Mouse (Mus musculus): ENCODE data around the gene AC124108.1. TPM values are rescaled to one million over a fixed set of nuclear protein-coding genes. Genes with fewer than 3 reads are reported as not detected.

The AC124108.1 gene
- 0.07 and 0.13 TPM in 2 replicates for polyA plus RNA-seq (2015; fragmentation: Nextera tagmentation; extraction: Ambion mirVana)

DNA sequence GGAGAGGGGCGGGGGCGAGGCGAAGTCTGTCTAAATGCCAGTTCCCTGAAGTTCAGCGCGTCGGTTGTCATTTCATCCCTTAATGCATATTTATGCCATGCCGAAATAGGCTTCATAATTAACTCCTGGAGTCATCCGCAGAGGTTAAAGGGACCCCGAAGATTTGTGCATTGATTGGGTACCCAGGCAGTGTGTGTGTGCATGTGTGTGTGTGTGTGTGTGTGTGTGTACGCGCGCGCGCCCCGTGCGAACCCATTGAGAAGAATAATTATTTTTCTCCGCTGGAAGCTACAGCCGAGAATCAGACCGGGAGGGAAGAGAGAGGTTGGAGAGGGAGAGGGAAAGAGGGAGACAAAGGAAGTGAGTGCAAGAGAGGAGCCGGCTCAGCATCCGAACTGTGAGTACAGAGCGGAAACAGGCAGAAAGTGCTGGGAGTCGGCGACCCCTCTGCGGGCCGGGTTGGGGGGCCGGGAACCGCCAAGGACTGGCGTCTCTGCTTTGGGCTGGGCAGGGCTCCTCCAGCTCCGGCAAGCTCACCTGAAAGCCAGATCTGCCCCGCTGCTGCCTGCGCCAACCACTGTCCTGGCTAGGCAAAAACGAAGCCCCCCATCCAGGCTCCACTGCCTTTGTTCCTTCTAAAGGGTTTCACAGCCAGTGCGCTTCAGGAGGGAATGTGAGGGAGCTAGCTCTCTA is at the start of gene AC124108.1, which contains the start of gene Lemd1:
TSS of gene AC124108.1 (plus strand) at position 365 of the 693 bp plus-strand sequence.
TSS of gene Lemd1 (plus strand) at position 339 of the 693 bp plus-strand sequence.
- WGBS, result under 1% methylated on average over 34 of the region's 34 CpGs
- Histone ChIP-seq H3K27ac (no peak within 1 kb of the TSS), H3K9me3 (replicated peaks; ENCODE audit: low read length) (no peaks in the 10 kb centered on the region), H3K4me1 (replicated peaks; ENCODE audit: insufficient read depth, low read length) (peaks cover 7% of the 10 kb centered on the region; the same call in 1 of the 2 replicates), H3K27me3 (ENCODE audit: insufficient read depth, low read length) (peaks cover 34% of the 10 kb centered on the region; the same call in 1 of the 2 replicates), H3K4me2 (ENCODE audit: low read length) (peak within 1 kb of the TSS; percentile 98), H3K4me3 (replicated peaks; ENCODE audit: low read depth, low read length) (peak within 1 kb of the TSS; percentile 52), H3K9ac (ENCODE audit: low read depth, low read length) (peak within 1 kb of the TSS; percentile 50), H3K36me3 (ENCODE audit: insufficient read depth, low read length) (no peaks in the 10 kb centered on the region)
- peak; percentile 27 for DNase-seq (ENCODE audit: low spot score)
- no peak for TF ChIP-seq CTCF (IDR thresholded peaks at IDR 0.05; ENCODE audit: low read depth)
- no peak for ATAC-seq (replicated peaks; ENCODE audit: low FRiP score, low read depth)

DNA sequence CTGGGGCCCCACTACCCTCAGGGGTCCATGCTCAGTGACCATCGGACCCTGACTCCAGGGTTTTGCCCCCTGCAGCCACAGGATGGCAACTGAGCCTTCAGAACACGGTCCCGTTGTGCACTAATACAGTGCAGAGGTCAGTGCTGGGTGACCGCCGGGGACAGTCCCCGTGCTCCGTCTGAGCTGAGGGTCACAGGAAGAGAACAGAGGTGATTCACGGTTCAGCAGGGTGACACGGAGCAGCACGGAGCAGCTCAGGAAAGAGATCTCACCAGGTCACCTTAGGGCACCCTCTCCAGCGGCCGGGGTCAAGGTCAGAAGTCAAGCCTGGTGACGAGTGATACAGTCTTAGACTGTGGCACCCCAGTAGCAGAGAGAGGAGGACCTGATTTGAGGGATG is 49.5 kb upstream of the AC124108.1 start:
- Histone ChIP-seq H3K4me1 (replicated peaks; ENCODE audit: insufficient read depth, low read length) (peaks cover 15% of the 10 kb centered on the region; the same call in 1 of the 2 replicates), H3K27me3 (ENCODE audit: insufficient read depth, low read length) (no peaks in the 10 kb centered on the region), H3K9ac (ENCODE audit: low read depth, low read length) (no peak overlapping the region), H3K4me2 (ENCODE audit: low read length) (no peak overlapping the region), H3K4me3 (replicated peaks; ENCODE audit: low read depth, low read length) (no peak overlapping the region), H3K36me3 (ENCODE audit: insufficient read depth, low read length) (no peaks in the 10 kb centered on the region), H3K9me3 (replicated peaks; ENCODE audit: low read length) (no peaks in the 10 kb centered on the region), H3K27ac (no peak overlapping the region)
- no peak for DNase-seq (ENCODE audit: low spot score)
- TF ChIP-seq CTCF (IDR thresholded peaks at IDR 0.05; ENCODE audit: low read depth), result no peak
- no peak for ATAC-seq (replicated peaks; ENCODE audit: low FRiP score, low read depth)
- WGBS, result 28% methylated on average over 13 of the region's 13 CpGs

DNA sequence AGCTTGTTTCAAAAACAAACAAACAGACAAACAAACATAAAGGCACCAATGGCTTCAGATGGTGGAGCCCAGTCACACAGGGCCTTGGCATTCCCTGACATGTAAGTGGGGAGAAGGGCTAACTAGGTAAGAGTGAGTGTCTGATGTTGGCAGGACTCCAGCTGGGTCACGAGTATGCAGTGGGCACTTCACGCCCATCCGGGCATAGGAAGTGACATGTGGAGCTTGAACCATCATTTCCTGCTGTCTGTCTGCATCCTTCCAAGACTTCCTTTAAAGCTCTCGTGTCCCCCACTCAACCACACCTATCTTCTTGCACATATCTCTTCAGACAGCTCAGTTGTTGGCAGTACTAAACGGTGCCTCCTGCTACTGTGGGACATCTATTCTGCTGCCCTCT is 48.2 kb upstream of the AC124108.1 start:
- ATAC-seq (replicated peaks; ENCODE audit: low FRiP score, low read depth) (no peak), DNase-seq (ENCODE audit: low spot score) (peak; percentile 36)
- Histone ChIP-seq H3K4me1 (replicated peaks; ENCODE audit: insufficient read depth, low read length) (peaks cover 10% of the 10 kb centered on the region; the same call in 1 of the 2 replicates), H3K27ac (no peak overlapping the region), H3K4me3 (replicated peaks; ENCODE audit: low read depth, low read length) (no peak overlapping the region), H3K9me3 (replicated peaks; ENCODE audit: low read length) (no peaks in the 10 kb centered on the region), H3K36me3 (ENCODE audit: insufficient read depth, low read length) (no peaks in the 10 kb centered on the region), H3K4me2 (ENCODE audit: low read length) (no peak overlapping the region), H3K27me3 (ENCODE audit: insufficient read depth, low read length) (no peaks in the 10 kb centered on the region), H3K9ac (ENCODE audit: low read depth, low read length) (no peak overlapping the region)
- WGBS, result 60% methylated on average over 5 of the region's 5 CpGs
- no peak for TF ChIP-seq CTCF (IDR thresholded peaks at IDR 0.05; ENCODE audit: low read depth)

DNA sequence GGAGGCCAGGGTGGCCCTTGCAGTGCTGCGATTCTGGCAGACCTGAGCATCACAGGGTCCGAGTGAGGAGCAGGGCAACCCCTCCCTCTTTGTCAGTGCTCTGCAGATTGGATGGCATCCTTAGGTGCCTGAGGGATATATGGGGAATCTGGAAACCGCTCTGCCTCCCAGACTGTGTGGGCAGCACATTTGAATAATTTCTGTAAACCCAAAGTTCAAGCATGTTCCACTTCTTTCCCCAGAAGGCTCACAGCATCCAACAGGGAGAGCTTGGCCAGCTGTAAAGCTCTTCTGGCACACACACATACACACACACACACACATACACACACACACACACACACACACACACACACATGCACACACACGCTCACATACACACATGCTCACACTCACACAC is 47.5 kb upstream of the AC124108.1 start:
- Histone ChIP-seq H3K36me3 (ENCODE audit: insufficient read depth, low read length) (no peaks in the 10 kb centered on the region), H3K9me3 (replicated peaks; ENCODE audit: low read length) (no peaks in the 10 kb centered on the region), H3K27me3 (ENCODE audit: insufficient read depth, low read length) (no peaks in the 10 kb centered on the region), H3K4me3 (replicated peaks; ENCODE audit: low read depth, low read length) (no peak overlapping the region), H3K9ac (ENCODE audit: low read depth, low read length) (no peak overlapping the region), H3K4me2 (ENCODE audit: low read length) (no peak overlapping the region), H3K27ac (no peak overlapping the region), H3K4me1 (replicated peaks; ENCODE audit: insufficient read depth, low read length) (0 out of 2 replicates have a peak, but pooled peaks cover 5% of the 10 kb centered on the region)
- no peak for ATAC-seq (replicated peaks; ENCODE audit: low FRiP score, low read depth)
- TF ChIP-seq CTCF (IDR thresholded peaks at IDR 0.05; ENCODE audit: low read depth), result no peak
- 59% methylated on average over 4 of the region's 4 CpGs for WGBS
- DNase-seq (ENCODE audit: low spot score), result no peak

DNA sequence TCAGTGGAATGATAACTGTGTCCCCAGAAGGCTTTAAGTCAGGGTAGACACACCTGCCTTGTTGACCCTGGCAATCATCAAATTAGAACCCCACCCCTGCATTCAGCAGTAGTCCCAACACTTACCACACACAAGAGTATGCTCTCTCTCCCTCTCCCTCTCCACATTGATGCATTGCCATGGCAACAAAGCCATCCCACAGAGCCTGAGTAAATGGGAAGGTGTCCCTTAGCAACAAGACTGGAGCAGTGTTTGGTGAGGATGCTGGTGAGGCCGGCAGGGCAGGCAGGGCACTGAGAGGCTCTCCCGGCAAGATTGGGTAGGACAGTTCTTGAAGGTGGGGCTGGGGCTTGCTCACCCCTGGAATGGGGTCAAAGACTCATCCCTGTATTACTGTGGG is 47.0 kb upstream of the AC124108.1 start:
- WGBS, result 42% methylated on average over 2 of the region's 2 CpGs
- no peak for ATAC-seq (replicated peaks; ENCODE audit: low FRiP score, low read depth)
- H3K27ac ChIP-seq, result no peak overlapping the region
- no peak overlapping the region for H3K4me2 ChIP-seq (ENCODE audit: low read length)
- 0 out of 2 replicates have a peak, but pooled peaks cover 5% of the 10 kb centered on the region for H3K4me1 ChIP-seq (replicated peaks; ENCODE audit: insufficient read depth, low read length)
- H3K9me3 ChIP-seq (replicated peaks; ENCODE audit: low read length), result no peaks in the 10 kb centered on the region
- H3K4me3 ChIP-seq (replicated peaks; ENCODE audit: low read depth, low read length), result no peak overlapping the region
- H3K36me3 ChIP-seq (ENCODE audit: insufficient read depth, low read length), result no peaks in the 10 kb centered on the region
- no peak for DNase-seq (ENCODE audit: low spot score)
- no peaks in the 10 kb centered on the region for H3K27me3 ChIP-seq (ENCODE audit: insufficient read depth, low read length)
- no peak overlapping the region for H3K9ac ChIP-seq (ENCODE audit: low read depth, low read length)
- TF ChIP-seq CTCF (IDR thresholded peaks at IDR 0.05; ENCODE audit: low read depth), result no peak

DNA sequence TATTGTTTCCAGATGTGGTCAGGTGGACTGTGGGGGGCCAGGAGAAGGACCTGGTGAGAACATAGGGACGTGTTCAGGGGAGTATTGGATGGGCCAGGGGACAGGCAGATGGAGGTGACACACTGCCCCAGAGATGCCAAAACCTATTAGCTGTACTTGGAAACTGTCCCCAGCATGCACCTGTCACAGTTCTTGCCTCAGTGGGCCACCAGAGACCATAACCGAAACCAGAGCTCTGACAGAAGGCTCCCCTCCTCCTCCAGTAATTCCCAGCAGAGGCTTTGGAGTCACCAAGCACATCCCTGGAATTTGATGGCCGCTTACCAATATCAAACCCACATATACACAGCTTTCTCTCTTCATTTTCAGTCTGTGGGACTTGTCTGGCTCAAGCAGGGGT is 46.4 kb upstream of the AC124108.1 start:
- no peak overlapping the region for H3K4me2 ChIP-seq (ENCODE audit: low read length)
- 81% methylated on average over 3 of the region's 3 CpGs for WGBS
- no peak overlapping the region for H3K9ac ChIP-seq (ENCODE audit: low read depth, low read length)
- no peak overlapping the region for H3K27ac ChIP-seq
- no peaks in the 10 kb centered on the region for H3K36me3 ChIP-seq (ENCODE audit: insufficient read depth, low read length)
- DNase-seq (ENCODE audit: low spot score), result no peak
- no peak overlapping the region for H3K4me3 ChIP-seq (replicated peaks; ENCODE audit: low read depth, low read length)
- no peak for TF ChIP-seq CTCF (IDR thresholded peaks at IDR 0.05; ENCODE audit: low read depth)
- no peak for ATAC-seq (replicated peaks; ENCODE audit: low FRiP score, low read depth)
- no peaks in the 10 kb centered on the region for H3K27me3 ChIP-seq (ENCODE audit: insufficient read depth, low read length)
- H3K4me1 ChIP-seq (replicated peaks; ENCODE audit: insufficient read depth, low read length), result 0 out of 2 replicates have a peak, but pooled peaks cover 4% of the 10 kb centered on the region
- H3K9me3 ChIP-seq (replicated peaks; ENCODE audit: low read length), result no peaks in the 10 kb centered on the region

Data from kidney, postnatal 0 days (tissue).